Mouse (Mus musculus) heart, embryonic 10.5 days (tissue): ENCODE results near the gene Icam5. TPM values are rescaled to one million over a fixed set of nuclear protein-coding genes. Genes with fewer than 3 reads are reported as not detected.

Source experiments
- DNase-seq: peaks from one replicate; pipeline ENCODE4 v3.0.0-alpha.2; 2017; ENCODE audit warnings: low spot score
- H3K27ac ChIP-seq: fragments of 300-500 bp; sonication (generic); 2 replicates; pipeline ENCODE4 v1.5.1; 2016; ENCODE audit warnings: mild to moderate bottlenecking
- H3K27me3 ChIP-seq: fragments of 300-500 bp; sonication (generic); 2 replicates; pipeline ENCODE4 v1.6.1; 2016; ENCODE audit warnings: mild to moderate bottlenecking; ENCODE audit not compliant: poor library complexity, insufficient read depth, severe bottlenecking
- H3K36me3 ChIP-seq: fragments of 300-500 bp; sonication (generic); 2 replicates; pipeline ENCODE4 v1.6.1; 2016; ENCODE audit warnings: mild to moderate bottlenecking, moderate library complexity
- H3K4me1 ChIP-seq: fragments of 300-500 bp; sonication (generic); 2 replicates; pipeline ENCODE4 v1.6.1; 2016; ENCODE audit warnings: mild to moderate bottlenecking
- H3K4me3 ChIP-seq: fragments of 300-500 bp; sonication (generic); 2 replicates; pipeline ENCODE4 v1.5.1; 2016; ENCODE audit warnings: mild to moderate bottlenecking, moderate library complexity
- H3K9me3 ChIP-seq: fragments of 300-500 bp; sonication (generic); 2 replicates; pipeline ENCODE4 v1.6.1; 2016; ENCODE audit warnings: mild to moderate bottlenecking, moderate library complexity
- WGBS: fragments of 180-500 bp; shearing (Covaris S2); methylation state at CpG from one replicate; pipeline ENCODE4 v1.1.7; 2016; 5-methylcytosine and 5-hydroxymethylcytosine counted together
- microRNA counts: library from miRNA; unstranded; fragments of <30 nt; microRNA quantifications from one replicate; lab custom pipeline; 2017
- microRNA-seq: library from miRNA; unstranded; fragments of <30 nt; microRNA quantifications from one replicate; pipeline ENCODE4, GENCODE M21; 2017
- polyA plus RNA-seq: library from polyadenylated mRNA; unstranded; fragments of >200 nt; fragmentation: Nextera tagmentation; extraction: Ambion mirVana; gene quantifications from 2 replicates; pipeline ENCODE4 v1.2.1, GENCODE M21; 2016

Icam5 gene
- polyA plus RNA-seq, 1 experiment from 2014 or later: 0.06 TPM

DNA sequence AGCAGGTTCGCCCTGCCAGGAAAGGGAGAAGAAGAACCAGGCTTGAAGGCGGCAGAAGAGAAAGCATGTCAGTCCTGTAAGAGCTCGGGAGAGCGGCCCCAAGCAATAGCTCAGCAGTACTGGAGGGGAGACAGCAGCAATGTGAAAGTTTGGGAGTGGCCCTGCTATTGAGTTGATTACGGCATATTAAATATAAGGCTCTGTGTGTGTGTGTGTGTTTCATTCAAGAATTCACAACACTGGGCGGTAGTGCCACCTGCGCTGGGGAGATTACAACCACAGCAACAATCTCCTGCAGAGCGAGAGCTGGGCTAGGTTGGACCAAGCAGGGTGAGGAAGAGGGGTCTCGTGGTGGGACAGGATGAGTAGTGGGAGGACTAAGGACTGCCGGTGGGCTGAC is 19.7 kb downstream of the Icam5 start:
- H3K36me3 ChIP-seq: no peaks in the 10 kb centered on the region
- H3K4me3 ChIP-seq: no peak overlapping the region
- H3K4me1 ChIP-seq: peaks cover 4% of the 10 kb centered on the region
- H3K27me3 ChIP-seq: peaks cover 23% of the 10 kb centered on the region
- WGBS: 60% methylated on average over 10 of the region's 10 CpGs
- H3K27ac ChIP-seq: no peak overlapping the region
- DNase-seq: no peak
- no peaks in the 10 kb centered on the region for H3K9me3 ChIP-seq

DNA sequence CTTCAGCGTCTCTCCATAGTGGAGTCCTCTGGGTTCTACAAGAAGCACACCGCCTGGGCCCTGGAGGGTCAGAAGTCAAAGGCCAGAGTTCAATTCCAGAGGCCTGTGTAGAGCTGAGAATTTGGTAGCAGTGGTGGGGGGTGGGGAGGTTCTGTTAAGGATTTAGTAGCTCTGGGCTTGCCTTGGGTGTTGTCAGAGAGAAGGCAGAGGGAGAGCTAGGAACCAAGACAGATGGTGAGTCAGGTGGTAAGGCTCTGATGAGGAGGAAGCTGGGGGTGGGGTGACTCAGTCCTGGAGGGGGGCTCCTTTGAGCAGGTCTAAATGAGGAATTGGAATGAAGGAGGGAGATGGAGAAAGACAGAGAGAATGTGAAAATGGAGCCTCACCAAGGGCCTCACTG is 31.1 kb downstream of the Icam5 start:
- H3K9me3 ChIP-seq: no peaks in the 10 kb centered on the region
- H3K4me3 ChIP-seq: no peak overlapping the region
- H3K27ac ChIP-seq: no peak overlapping the region
- peaks cover 51% of the 10 kb centered on the region for H3K36me3 ChIP-seq
- H3K4me1 ChIP-seq: no peaks in the 10 kb centered on the region
- H3K27me3 ChIP-seq: no peaks in the 10 kb centered on the region
- DNase-seq: no peak
- 95% methylated on average over 2 of the region's 2 CpGs for WGBS

DNA sequence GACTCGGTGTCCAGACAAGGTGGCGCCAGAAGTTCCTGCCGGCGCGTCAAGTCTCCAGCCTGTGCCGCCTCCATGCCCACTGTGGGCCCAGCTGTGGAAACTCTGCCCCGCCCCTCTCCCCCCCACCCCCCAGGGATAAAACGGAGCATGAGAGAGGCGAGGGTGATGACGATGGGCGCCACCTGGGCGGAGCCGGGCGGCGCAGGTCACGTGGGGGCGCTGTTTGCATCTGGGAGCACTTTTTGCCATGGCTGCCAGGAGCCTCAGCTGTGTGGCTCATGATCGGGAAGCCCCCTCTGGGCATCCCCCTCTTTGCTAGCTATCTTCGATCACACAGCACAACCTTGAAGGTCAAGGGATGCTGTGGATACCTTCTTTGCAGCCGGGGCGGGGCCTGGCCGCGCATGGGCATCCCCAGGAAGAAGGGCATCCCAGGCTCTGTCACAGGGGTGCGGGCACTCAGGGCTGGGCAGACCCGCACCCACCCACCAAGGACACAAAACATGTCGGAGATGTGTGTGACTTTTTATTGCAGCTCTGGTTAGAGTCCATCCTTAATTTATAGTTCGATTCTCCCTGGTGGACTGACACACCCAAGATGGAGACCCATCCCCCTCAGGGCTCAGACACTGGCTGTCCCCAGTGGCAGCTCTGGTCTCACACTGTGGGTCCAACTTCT is 35.3 kb downstream of the Icam5 start, which contains the start of gene Zglp1:
Gene Zglp1, minus strand, starts transcription at position 88 of the 679 bp plus-strand sequence.
- 73% methylated on average over 27 of the region's 27 CpGs for WGBS
- DNase-seq: no peak

DNA sequence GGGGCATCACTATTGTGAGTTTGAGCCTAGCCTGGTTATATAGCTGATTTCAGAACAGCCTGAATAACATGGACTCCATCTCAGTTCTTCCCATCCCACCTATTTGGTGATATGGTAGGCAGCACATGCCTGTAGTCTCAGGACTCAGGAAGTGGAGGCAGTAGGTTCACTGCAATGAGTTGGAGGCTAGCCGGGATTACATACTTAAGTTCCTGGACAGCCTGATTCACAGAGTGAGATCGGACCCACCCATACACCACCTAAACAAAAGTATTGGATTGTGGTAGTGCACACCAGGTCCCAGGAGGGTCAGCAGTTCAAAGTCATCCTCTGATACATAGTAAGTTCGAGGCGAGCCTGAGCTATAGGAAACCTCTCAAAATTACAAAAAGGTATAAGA is 40.8 kb downstream of the Icam5 start:
- no peak for DNase-seq
- 13% methylated on average over 4 of the region's 4 CpGs for WGBS
- Histone ChIP-seq H3K4me3 (peak overlapping the region; percentile 88), H3K36me3 (peaks cover 64% of the 10 kb centered on the region), H3K27me3 (no peaks in the 10 kb centered on the region), H3K27ac (peak overlapping the region; percentile 93), H3K9me3 (no peaks in the 10 kb centered on the region), H3K4me1 (peaks cover 15% of the 10 kb centered on the region)

More for the DNA sequence above, 35.3 kb downstream of the Icam5 start, which contains the start of gene Zglp1:
- no peak within 1 kb of the TSS for H3K27ac ChIP-seq
- no peaks in the 10 kb centered on the region for H3K9me3 ChIP-seq
- H3K36me3 ChIP-seq: peaks cover 70% of the 10 kb centered on the region
- no peak within 1 kb of the TSS for H3K4me3 ChIP-seq
- no peaks in the 10 kb centered on the region for H3K27me3 ChIP-seq
- peaks cover 3% of the 10 kb centered on the region for H3K4me1 ChIP-seq

DNA sequence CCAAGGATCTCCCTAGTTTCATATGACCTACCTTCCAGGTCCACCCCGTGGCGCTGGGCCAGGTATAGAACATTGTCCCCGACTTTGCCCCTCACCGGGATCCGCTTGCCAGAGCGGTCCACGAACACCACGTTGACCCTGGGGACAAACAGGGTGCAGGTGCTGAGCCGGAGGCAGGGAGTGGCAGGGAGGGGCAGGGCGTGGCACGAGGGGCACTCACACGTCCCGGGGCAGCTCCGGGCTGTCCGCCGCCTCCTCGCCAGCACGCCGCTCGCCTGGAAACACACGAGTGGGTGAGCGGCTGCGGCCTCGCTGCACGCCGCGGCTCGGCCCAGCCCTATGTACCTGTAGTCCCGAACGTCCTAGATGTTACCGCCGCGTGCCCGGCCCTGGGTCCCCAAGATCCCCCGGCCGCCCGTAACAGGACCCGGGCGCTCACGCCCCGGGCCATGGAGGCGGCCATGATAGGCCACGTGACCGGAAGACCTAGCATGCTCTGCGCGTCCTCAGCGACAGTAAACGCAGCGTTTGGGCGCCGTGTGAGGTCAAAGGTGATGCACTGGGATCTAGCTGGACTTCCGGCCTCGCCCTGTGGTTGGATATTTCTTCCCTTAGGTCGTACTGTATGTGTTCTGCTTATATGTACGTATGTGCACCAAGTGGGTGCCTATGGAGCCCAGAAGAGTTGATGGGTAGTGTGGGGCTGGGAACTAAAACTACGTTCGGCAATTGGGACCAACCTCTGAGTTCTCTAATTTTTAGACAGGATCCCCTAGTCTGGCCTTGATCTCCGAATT is 41.4 kb downstream of the Icam5 start, which contains the start of the genes Gm49373 and Fdx1l:
Gene Gm49373, minus strand, starts transcription at position 53 of the 797 bp plus-strand sequence.
Gene Fdx1l, minus strand, starts transcription at position 571 of the 797 bp plus-strand sequence.
- H3K4me1 ChIP-seq: peaks cover 15% of the 10 kb centered on the region
- H3K9me3 ChIP-seq: no peaks in the 10 kb centered on the region
- H3K27me3 ChIP-seq: no peaks in the 10 kb centered on the region
- H3K4me3 ChIP-seq: peak within 1 kb of the TSS; percentile 88
- H3K36me3 ChIP-seq: peaks cover 64% of the 10 kb centered on the region
- DNase-seq: peak; percentile 96
- WGBS: 3% methylated on average over 58 of the region's 58 CpGs
- peak within 1 kb of the TSS; percentile 93 for H3K27ac ChIP-seq

DNA sequence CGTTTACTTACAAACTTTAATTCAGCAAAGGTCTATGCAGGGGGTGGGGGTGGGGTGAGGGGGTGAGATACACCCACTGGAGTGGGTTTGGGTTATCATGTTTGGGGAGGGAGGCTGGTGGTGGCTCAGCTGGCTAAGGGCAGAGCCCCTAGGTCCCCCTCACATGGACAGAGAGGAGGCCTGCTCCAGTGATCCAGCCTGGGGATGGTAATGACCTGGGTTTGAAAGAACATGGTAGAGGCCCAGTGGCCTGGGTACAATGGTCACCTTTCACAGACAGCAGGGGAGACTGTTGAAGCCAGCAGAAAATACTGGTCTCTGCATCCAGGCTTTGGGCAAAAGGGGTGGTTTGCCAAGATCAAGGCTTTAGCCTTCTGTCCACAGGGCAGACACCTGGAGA is 42.3 kb downstream of the Icam5 start:
- no peak for DNase-seq
- Histone ChIP-seq H3K27me3 (no peaks in the 10 kb centered on the region), H3K27ac (no peak overlapping the region), H3K4me1 (peaks cover 15% of the 10 kb centered on the region), H3K9me3 (no peaks in the 10 kb centered on the region), H3K36me3 (peaks cover 72% of the 10 kb centered on the region), H3K4me3 (no peak overlapping the region)
- WGBS: 78% methylated on average over 1 of the region's 1 CpGs

DNA sequence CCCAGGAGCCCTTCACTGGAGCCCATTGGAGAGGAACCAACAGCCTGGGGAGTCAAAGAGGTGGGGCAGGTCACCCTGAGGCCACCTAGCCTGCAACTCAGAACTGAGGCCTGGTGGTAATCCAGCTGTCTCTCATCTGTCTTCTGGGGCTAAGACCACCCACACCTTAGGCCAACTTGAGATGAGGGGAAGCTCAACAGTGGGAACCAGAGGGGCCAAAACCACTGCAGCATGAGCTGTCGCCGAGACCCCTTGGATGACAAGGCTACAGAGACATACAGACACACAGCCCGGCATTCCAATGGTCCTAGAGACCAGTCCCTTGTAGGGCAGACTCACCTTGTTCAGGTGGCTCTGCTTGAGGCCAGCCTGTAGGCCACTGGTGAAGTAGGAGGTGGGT is 43.8 kb downstream of the Icam5 start:
- no peaks in the 10 kb centered on the region for H3K27me3 ChIP-seq
- 91% methylated on average over 3 of the region's 3 CpGs for WGBS
- H3K4me3 ChIP-seq: no peak overlapping the region
- H3K9me3 ChIP-seq: no peaks in the 10 kb centered on the region
- no peak for DNase-seq
- peaks cover 78% of the 10 kb centered on the region for H3K36me3 ChIP-seq
- peaks cover 18% of the 10 kb centered on the region for H3K4me1 ChIP-seq
- no peak overlapping the region for H3K27ac ChIP-seq

DNA sequence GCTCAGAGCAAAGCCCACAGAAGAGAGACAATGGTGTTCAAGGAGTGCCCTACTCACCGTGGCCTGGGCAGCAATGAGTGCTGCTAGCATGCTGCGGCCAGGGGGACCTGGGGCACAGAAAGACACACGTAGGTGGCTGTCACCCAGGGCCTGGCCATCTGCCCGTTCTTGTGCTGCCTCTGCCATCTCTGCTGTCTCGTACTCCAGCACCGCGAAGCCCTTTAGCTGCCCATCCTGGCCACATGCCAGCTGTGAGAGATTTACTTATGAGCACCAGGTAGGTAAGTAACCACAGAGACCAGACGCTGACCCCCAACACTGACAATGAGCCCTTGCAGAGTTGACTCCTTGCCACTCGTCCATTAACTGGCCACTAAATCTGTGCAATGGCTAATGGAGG is 49.3 kb downstream of the Icam5 start:
- Histone ChIP-seq H3K36me3 (peaks cover 96% of the 10 kb centered on the region), H3K4me1 (0 out of 2 replicates have a peak, but pooled peaks cover 3% of the 10 kb centered on the region), H3K27me3 (no peaks in the 10 kb centered on the region), H3K27ac (no peak overlapping the region), H3K4me3 (no peak overlapping the region), H3K9me3 (no peaks in the 10 kb centered on the region)
- DNase-seq: no peak
- WGBS: 93% methylated on average over 9 of the region's 9 CpGs

DNA sequence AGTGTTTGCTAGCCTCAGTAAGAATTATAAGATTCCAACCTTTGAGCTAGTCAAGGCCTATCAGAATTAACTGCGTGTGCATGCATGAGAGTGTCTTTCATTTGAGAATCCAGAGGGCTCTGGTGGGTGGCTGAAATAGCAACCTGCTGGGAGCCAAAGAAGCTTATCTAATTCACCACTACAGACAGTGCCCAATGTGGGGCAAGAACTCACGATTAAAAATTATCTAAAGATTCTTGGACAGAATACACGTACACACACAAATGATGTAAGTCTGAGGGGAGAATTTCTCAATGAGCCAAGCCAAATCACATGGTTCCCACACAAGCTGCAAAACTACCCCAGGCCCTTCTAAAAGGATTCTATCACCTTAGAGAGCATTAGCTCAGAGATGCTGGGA is 51.5 kb downstream of the Icam5 start:
- Histone ChIP-seq H3K4me1 (0 out of 2 replicates have a peak, but pooled peaks cover 3% of the 10 kb centered on the region), H3K9me3 (no peaks in the 10 kb centered on the region), H3K4me3 (no peak overlapping the region), H3K27me3 (no peaks in the 10 kb centered on the region), H3K27ac (no peak overlapping the region), H3K36me3 (peaks cover 96% of the 10 kb centered on the region)
- DNase-seq: no peak
- WGBS: 88% methylated on average over 3 of the region's 3 CpGs

MicroRNAs encoded within 50 kb of the gene (microRNA counts, 519-probe panel; counts per million panel counts)
- 4,990 counts per million, percentile 37 among the panel's probes with 10 or more counts for microRNA mmu-miR-1900 (lab: Ali Mortazavi, UCI)

Small RNA genes lying within 50 kb of the gene (microRNA-seq; reads per million reads assigned to microRNA genes)
- gene Mir1900 (not detected), gene Mir7082 (2.5 reads per million, percentile 2 among the genes with 10 or more reads in this experiment)

Other genes with a start within 250 kb of the Icam5 start
- gene Col5a3, start 217.0 kb upstream of the Icam5 start, polyA plus RNA-seq: 0.06 and 0.11 TPM in 2 replicates
- gene Rdh8, start 213.6 kb upstream of the Icam5 start, polyA plus RNA-seq: not detected in 2 replicates
- 2.5 and 3.0 TPM in 2 replicates for gene A230050P20Rik, start 163.4 kb upstream of the Icam5 start, polyA plus RNA-seq
- 3.5 and 7.2 TPM in 2 replicates for gene Angptl6, start 152.3 kb upstream of the Icam5 start, polyA plus RNA-seq
- gene Ppan, start 143.9 kb upstream of the Icam5 start, polyA plus RNA-seq: 66.0 and 95.8 TPM in 2 replicates
- gene Eif3g, start 133.4 kb upstream of the Icam5 start, polyA plus RNA-seq: 327 and 389 TPM in 2 replicates
- gene Dnmt1, start 72.2 kb upstream of the Icam5 start, polyA plus RNA-seq: 105 and 110 TPM in 2 replicates
- 25.1 and 34.6 TPM in 2 replicates for gene S1pr2, start 55.3 kb upstream of the Icam5 start, polyA plus RNA-seq
- 157 and 162 TPM in 2 replicates for gene Mrpl4, start 29.3 kb upstream of the Icam5 start, polyA plus RNA-seq
- gene Icam1, start 16.1 kb upstream of the Icam5 start, polyA plus RNA-seq: 7.7 and 9.7 TPM in 2 replicates
- 15.2 and 19.9 TPM in 2 replicates for gene Icam4, start 2.7 kb upstream of the Icam5 start, polyA plus RNA-seq
- gene Zglp1, start 35.0 kb downstream of the Icam5 start, polyA plus RNA-seq: 1.0 and 1.9 TPM in 2 replicates
- gene Gm49373, start 41.0 kb downstream of the Icam5 start, polyA plus RNA-seq: 0.25 and 0.79 TPM in 2 replicates
- gene Fdx1l, start 41.5 kb downstream of the Icam5 start, polyA plus RNA-seq: 64.6 and 79.5 TPM in 2 replicates
- gene Gm38431, start 59.9 kb downstream of the Icam5 start, polyA plus RNA-seq: 3.2 and 3.4 TPM in 2 replicates
- gene Raver1, start 59.9 kb downstream of the Icam5 start, polyA plus RNA-seq: 76.7 and 83.9 TPM in 2 replicates
- 12.6 and 16.5 TPM in 2 replicates for gene Tyk2, start 99.2 kb downstream of the Icam5 start, polyA plus RNA-seq
- gene Cdc37, start 117.9 kb downstream of the Icam5 start, polyA plus RNA-seq: 286 and 333 TPM in 2 replicates
- 7.5 and 9.0 TPM in 2 replicates for gene Pde4a, start 133.6 kb downstream of the Icam5 start, polyA plus RNA-seq
- 51.4 and 52.4 TPM in 2 replicates for gene Keap1, start 207.3 kb downstream of the Icam5 start, polyA plus RNA-seq
- gene S1pr5, start 216.4 kb downstream of the Icam5 start, polyA plus RNA-seq: 0.46 and 0.47 TPM in 2 replicates
- 50.6 and 57.9 TPM in 2 replicates for gene Atg4d, start 233.2 kb downstream of the Icam5 start, polyA plus RNA-seq